In genomic region chr8:73161994-73162393, GRCm38 (mm10) we compare ENCODE assay signal across 9 mouse cellular contexts.
DNase-seq lines count a peak whose midpoint lies in the region; ATAC-seq and TF ChIP-seq lines count a peak whose summit lies in the region.
"Had no signal": no experiment of that assay in that cellular context is flagged by ENCODE, and none has a peak within 500 bp of the region (broad histone marks: within the 10 kb centered on the region; RNA-seq: fewer than 3 reads in every experiment).

No protein-coding gene starts in this region.

- H3K9ac ChIP-seq in heart, embryonic 14.5 days (ENCODE audit: low read length): no peak overlapping the region
- H3K9ac ChIP-seq in lung, postnatal 0 days (replicated peaks; ENCODE audit: low read depth): no peak overlapping the region

- no peak overlapping the region for H3K4me2 ChIP-seq in heart, embryonic 14.5 days (ENCODE audit: low read length)
- no peak overlapping the region for H3K4me2 ChIP-seq in lung, postnatal 0 days (replicated peaks; ENCODE audit: low read depth, low read length)

- DNase-seq in heart, postnatal 36 days: no peak
- DNase-seq in lung, postnatal 0 days (ENCODE audit: low spot score): peak; percentile 8
- no peak for DNase-seq in lung, postnatal 25 days (ENCODE audit: low spot score)
- peak; percentile 36 for DNase-seq in brain, adult 2 months (ENCODE audit: low read depth, low spot score)
- peak; percentile 3 for DNase-seq in lung, postnatal 10 days
- DNase-seq in left cerebral cortex, postnatal 14 days (ENCODE audit: low spot score in 2 of 2): no peak
- DNase-seq in kidney, adult 2 months: no peak

- no peak for TF ChIP-seq POLR2A in kidney, adult 2 months (IDR thresholded peaks at IDR 0.05; ENCODE audit: low read depth, low read length)

- H3K4me1 ChIP-seq in heart, embryonic 14.5 days (ENCODE audit: control insufficient read depth in 2 of 2, insufficient read depth in 2 of 2, low read length in 2 of 2): peaks cover 7 to 11% of the 10 kb centered on the region in 2 experiments; a peak in 3 of 4 replicates
- no peaks in the 10 kb centered on the region for H3K4me1 ChIP-seq in lung, postnatal 0 days (ENCODE audit: insufficient read depth, low read depth, low read length)
- H3K4me1 ChIP-seq in kidney, adult 2 months (ENCODE audit: control insufficient read depth, insufficient read depth, low read length): no peaks in the 10 kb centered on the region

- no peaks in the 10 kb centered on the region for H3K9me3 ChIP-seq in heart, embryonic 14.5 days (ENCODE audit: control insufficient read depth, low read length)
- H3K9me3 ChIP-seq in lung, postnatal 0 days (ENCODE audit: low read length): no peaks in the 10 kb centered on the region

- ATAC-seq in heart, embryonic 14.5 days (ENCODE audit: insufficient number of reproducible peaks, insufficient read depth, low FRiP score, low read depth): peak; percentile 54; the same call in 1 of the 2 replicates
- no peak for ATAC-seq in lung, postnatal 0 days

- no peak for TF ChIP-seq EP300 in lung, postnatal 0 days (IDR thresholded peaks at IDR 0.05)

- no peaks in the 10 kb centered on the region for H3K27me3 ChIP-seq in heart, embryonic 14.5 days (ENCODE audit: control insufficient read depth, insufficient read depth, low read length)
- H3K27me3 ChIP-seq in lung, postnatal 0 days (replicated peaks; ENCODE audit: insufficient read depth, low read length): no peaks in the 10 kb centered on the region
- no peaks in the 10 kb centered on the region for H3K27me3 ChIP-seq in kidney, adult 2 months (replicated peaks; ENCODE audit: control insufficient read depth, insufficient read depth, low read length)

- 61% methylated on average over 3 of the region's 3 CpGs for WGBS in heart, embryonic 14.5 days
- WGBS in lung, postnatal 0 days: 50% methylated on average over 3 of the region's 3 CpGs
- WGBS in kidney, adult 2 months: 68% methylated on average over 3 of the region's 3 CpGs

- H3K36me3 ChIP-seq in heart, embryonic 14.5 days (ENCODE audit: control insufficient read depth, insufficient read depth, low read length): no peaks in the 10 kb centered on the region
- no peaks in the 10 kb centered on the region for H3K36me3 ChIP-seq in lung, postnatal 0 days (ENCODE audit: insufficient read depth, low read length)
- H3K36me3 ChIP-seq in kidney, adult 2 months (ENCODE audit: control insufficient read depth, insufficient read depth, low read length): no peaks in the 10 kb centered on the region
- H3K36me3 ChIP-seq: G1E had no signal

- no peak for TF ChIP-seq CTCF in lung, postnatal 0 days (IDR thresholded peaks at IDR 0.05)
- TF ChIP-seq CTCF in kidney, adult 2 months (conservative IDR thresholded peaks at IDR 0.05; ENCODE audit: insufficient read depth, insufficient read length, low read depth, low read length): no peak

- H3K4me3 ChIP-seq in heart, embryonic 14.5 days (ENCODE audit: control insufficient read depth in 1 of 2, insufficient read depth in 1 of 2, low read depth in 1 of 2, low read length in 2 of 2): no peak overlapping the region
- H3K4me3 ChIP-seq in lung, postnatal 0 days (ENCODE audit: low read depth, low read length): no peak overlapping the region
- no peak overlapping the region for H3K4me3 ChIP-seq in kidney, adult 2 months (ENCODE audit: insufficient read depth, low read depth, low read length)

- intact Hi-C loops in heart, postnatal 36 days (cut with DNase I): no loop called here
- intact Hi-C loops in left cerebral cortex, postnatal 14 days (cut with DNase I): no loop called here

- H3K27ac ChIP-seq in heart, embryonic 14.5 days (replicated peaks in 1 of 2; ENCODE audit: control insufficient read depth in 1 of 2, insufficient read depth in 1 of 2, low read depth in 2 of 2, low read length in 2 of 2): peak overlapping the region in 1 of 2 experiments; percentile 33; a peak in 1 of 4 replicates
- no peak overlapping the region for H3K27ac ChIP-seq in lung, postnatal 0 days (ENCODE audit: low read length)
- H3K27ac ChIP-seq in kidney, adult 2 months (ENCODE audit: insufficient read depth, low read depth, low read length): no peak overlapping the region

Comparison
In these comparisons a context has a peak if more than half of its experiments do, and no peak if none do; other contexts are left out.
1. DNase-seq: peak in lung, postnatal 0 days (single experiment), brain, adult 2 months (single experiment) and lung, postnatal 10 days (single experiment); none in heart, postnatal 36 days (0 of 2), lung, postnatal 25 days (single experiment), left cerebral cortex, postnatal 14 days (0 of 2) and kidney, adult 2 months (single experiment).